Mouse (Mus musculus) lung, adult 18-20 months (tissue): ENCODE measurements around the gene Prdm8.
A peak's percentile ranks its signal among the peaks of the same experiment; 100 is the strongest.

Experiments
- DNase-seq, 2 experiments: peaks; one replicate each; pipeline ENCODE4 v3.0.0; 2022; ENCODE audit warnings: mixed read lengths in 2 of 2

Gene Prdm8

DNA sequence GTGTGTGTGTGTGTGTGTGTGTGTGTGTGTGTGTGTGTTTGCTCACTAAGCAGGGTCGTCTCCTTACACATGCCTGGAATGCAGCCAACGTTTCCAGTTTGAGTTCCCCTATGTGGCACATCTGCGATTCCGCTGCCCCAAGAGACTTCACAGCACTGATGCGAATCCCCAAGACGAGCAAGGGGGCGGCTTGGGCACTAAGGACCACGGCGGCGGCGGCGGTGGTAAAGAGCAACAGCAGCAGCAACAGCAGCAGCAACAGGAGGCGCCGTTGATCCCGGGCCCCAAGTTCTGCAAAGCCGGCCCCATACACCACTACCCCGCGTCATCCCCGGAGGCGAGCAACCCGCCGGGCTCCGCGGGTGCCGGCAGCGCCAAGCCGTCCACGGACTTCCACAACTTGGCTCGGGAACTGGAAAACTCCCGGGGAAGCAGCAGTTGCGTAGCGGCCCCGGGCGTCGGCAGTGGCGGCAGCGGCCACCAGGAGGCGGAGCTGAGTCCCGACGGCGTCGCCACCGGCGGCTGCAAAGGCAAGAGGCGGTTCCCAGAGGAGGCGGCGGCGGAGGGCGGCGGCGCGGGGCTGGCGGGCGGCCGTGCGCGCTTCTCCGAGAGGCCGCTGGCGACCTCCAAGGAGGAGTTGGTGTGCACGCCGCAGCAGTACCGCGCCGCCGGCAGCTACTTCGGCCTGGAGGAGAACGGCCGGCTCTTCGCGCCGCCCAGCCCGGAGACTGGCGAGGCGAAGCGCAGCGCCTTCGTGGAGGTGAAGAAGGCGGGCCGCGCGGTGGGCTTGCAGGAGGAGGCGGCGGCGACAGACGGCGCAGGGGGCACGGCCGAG lies 18.2 kb downstream of the Prdm8 start:
- peak; percentile 80 to 84 for DNase-seq

DNA sequence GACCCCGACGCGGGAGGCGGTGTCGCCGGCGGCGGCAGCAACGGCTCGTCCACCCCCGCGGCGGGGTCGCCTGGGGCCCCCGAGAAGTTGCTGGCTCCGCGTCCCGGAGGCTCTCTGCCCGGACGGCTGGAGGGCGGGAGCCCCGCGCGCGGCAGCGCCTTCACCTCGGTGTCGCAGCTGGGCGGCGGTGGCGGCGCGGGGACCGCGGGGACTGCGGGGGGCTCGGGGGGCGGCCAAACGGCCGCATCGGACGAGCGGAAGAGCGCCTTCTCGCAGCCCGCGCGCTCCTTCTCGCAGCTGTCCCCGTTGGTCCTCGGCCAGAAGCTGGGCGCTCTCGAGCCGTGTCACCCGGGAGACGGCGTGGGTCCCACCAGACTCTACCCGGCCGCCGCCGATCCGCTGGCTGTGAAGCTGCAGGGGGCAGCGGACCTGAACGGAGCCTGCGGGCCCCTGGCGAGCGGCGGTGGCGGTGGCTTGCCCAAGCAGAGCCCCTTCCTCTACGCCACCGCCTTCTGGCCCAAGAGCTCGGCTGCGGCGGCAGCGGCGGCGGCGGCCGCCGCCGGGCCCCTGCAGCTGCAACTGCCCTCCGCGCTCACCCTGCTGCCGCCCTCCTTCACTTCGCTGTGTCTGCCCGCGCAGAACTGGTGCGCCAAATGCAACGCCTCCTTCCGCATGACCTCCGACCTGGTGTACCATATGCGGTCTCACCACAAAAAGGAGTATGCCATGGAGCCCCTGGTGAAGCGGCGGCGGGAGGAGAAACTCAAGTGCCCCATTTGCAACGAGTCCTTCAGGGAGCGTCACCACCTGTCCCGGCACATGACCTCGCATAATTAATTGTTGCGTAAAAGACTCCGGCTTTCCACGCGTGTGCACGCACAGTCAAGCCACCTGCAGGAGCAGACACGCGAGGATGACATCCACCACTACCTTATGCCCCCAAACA lies 19.1 kb downstream of the Prdm8 start:
- no peak for DNase-seq

DNA sequence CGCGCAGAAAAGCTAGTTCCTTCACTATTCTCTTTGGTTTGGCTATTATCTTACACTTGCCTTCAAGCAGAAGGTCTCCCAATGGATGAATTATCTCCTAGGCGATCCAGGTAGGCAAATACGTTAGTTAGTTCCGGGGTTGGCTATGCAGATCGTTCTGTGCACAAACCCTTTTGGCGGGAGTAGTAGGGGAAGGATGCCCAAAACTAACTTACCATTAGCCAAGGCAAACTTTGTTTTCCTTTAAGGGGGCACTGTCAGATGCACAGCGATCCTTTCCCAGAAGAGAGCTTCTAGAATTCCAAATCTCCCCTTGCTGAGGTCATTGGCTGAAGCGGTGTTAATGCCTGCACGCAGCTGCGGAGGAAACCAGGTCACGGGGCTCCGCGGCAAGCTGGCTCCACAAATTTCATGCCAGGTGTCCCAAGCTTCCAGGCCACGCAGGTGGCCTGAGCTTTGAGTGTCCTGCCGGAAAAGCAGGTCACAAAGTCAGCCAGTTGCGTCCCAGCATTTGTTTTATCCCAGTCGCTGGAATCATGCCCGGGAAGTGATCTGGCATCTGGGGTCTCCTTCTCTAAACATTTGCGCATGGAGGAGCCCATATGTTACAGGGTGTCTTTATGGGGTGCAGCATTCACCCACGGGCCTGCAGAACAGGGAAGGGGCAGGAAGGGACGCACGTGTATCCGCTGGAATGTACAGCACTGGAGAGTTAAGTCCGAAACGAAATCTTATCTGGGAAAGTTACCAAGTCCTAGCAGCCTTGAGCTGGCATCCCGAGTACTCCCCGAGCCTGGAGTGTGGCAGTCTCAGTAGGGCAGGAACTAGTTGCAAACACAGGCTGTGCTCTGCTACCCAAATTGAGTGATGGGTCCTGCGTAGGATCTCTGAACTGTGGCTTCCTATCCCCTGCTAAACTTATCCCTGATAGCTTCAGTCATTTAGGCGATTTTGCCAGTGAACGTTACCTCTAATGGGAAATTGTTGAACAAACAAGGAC lies 22.5 kb downstream of the Prdm8 start:
- no peak for DNase-seq

DNA sequence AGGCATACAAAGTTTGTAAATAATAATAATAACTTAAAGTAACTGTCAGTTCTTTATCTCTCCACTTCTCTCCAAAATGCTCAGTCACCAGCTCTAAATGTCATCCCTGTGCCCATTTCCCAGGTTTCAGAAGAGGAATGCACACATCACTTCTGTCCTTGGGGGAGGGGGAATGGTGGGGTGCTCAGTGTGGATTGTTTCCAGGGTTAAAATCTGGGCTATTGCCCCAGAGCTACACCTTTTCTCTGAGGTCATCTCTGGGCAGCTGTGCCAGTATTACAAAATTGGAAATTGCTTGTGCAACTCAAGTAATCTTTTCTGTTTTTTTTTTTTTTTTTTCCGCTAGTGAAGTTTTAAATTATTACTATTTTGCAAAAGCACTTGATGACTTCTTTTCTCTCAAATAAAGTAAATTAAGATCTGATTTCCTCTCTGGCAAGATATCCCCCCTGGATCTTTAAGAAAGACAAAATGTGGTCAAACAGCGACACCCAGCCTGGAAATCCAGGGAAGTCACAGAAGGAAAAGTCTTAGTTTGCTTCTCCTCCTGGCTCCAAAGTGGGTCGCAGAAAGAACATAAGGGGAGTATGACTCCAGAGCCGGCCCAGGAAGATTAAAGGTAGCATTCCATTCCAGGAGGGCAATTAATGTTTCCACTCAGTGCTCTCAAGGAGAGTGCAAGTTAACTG lies 25.4 kb downstream of the Prdm8 start:
- DNase-seq: no peak

DNA sequence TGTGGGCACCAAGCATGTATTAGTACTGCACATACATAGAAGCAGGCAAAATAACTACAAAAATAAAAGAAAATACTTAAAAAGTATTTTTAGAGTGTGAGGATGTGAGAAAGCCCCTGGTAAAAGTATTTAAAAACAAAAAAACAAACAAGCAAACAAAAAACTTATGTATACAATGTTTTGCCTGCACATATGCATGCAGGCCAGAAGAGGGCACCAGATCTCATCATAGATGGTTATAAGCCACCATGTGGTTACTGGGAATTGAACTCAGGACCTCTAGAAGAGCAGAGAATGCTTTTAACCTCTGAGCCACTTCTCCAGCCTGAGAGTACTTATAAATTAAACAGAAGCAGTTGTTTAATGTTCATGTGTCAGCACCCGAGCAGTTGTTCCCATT lies 28.0 kb downstream of the Prdm8 start:
- no peak for DNase-seq

DNA sequence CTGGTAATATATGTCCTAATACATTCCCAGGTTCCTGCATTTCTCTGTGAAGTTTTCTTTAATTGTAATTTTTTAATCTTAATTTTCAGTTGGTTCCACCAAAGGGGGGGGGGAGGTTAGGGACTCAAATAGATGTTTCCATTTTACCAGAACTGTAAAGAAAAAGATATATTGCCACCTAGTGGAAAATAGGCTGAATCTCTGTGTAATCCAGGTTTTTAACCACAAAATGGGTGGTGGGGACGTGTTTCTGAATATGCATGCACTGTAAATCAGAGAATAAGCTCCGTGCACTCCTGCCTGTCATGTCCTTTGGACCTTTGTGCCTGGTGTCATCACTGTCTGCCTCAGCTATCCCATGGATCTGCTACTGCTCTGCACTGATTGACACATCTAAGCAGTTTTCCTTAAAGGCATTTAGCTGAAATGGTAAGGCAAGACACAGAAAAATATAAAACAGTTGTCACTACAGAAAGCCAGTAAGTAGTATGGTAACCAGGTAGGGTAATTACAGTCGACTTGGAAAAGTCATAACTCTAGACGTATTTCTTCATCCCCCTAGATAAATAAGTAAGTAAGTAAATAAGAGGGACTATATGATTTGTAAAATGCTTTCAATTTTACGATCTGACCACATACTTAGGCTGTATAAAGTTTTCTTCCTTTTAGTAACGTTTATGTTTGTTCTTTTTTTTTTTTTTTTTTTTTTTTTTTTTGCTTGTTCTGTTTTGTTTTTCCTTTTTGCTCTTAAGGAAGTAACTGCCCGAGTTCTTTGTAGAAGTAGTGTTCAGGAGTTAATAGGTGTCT lies 31.6 kb downstream of the Prdm8 start:
- DNase-seq: no peak

DNA sequence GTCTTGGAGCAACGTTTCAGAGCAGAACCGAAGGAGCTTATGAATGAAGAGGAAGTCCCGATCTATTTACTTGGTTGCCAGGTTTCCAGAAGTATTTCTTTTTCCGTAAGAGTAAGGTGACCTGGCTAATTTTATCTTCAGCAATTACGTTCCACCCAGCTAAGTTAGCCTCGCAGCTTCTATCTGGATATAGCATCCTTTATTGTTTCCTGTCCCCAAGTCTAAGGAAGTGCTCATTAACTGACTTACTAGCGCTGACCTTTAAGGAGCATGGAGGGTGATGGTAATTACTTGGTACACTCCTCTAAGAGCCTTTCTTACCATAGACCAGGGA lies 32.2 kb downstream of the Prdm8 start:
- no peak for DNase-seq

DNA sequence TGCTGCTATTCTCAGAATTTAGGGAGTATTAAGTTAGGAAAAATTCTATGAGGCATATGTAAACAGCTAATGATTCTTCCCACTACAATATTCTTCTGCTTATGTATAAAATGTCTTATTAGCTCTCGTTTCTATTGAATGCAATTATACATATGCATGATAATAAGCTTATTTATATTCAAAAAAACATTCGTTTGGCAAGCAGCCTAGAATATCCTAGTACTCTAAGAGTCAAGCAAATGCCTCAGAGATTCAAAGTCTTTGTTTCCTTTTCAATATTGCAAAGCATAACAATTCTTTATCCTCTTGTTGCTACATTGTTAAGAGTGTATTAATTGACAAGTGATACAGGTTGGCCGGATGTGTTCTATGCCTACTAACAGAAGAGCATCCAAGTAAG lies 34.6 kb downstream of the Prdm8 start:
- no peak for DNase-seq

DNA sequence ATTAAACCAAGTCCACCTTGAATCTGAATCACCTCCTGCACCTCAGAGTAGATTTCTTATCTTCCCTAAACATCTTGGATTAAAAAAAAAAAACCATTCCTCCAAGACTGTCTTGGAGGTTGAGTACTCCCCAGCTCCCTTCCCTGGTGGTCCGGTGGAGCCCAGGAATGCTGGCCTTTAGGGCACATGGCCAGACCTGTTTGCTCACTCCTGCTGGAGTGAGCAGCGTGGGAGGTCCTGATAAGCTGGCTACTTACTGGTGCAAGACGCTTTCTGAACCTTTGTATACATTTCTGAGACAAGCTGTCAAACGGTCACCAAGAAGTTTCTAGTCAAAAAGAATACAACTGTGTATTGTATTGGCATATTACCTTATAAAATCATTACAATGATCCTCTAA lies 36.0 kb downstream of the Prdm8 start:
- no peak for DNase-seq

DNA sequence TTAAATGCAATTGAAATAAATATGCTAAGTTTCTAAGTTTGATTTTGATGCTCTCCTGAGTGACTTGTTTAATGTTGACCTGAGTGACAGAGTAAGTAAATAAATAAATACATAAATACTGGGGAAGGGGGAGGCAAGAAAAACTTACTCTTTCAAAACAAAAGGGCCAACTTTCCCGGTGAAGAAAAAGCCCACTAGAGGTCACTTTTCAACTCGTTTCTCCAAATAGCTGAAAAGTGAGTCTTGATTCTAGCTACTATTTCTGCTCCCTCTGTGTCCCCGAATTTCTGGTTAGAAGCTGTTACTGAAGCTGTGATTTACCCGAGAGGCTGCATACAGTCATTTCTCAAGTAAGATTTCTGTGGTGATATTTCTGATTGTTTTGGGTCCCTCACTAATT lies 45.5 kb downstream of the Prdm8 start:
- no peak for DNase-seq

DNA sequence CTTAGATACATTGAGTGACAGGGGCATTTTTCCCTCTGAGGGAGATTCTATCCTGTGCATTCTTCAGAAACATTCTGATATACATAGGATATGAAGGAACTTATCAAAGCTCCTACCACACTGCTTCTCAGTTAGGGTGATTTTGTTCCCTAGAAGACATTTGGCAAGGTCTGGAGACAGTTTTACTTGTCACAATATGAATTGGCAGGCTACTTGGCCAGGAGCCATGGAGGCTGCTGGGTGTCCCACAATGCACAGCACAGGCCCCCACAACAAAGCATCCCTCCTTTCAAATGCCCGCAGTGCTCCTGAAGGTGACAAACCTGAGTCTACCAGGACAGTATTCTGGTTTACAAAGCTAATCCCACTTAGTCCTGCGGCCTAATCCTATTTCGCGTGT lies 55.0 kb downstream of the Prdm8 start:
- DNase-seq: no peak

DNA sequence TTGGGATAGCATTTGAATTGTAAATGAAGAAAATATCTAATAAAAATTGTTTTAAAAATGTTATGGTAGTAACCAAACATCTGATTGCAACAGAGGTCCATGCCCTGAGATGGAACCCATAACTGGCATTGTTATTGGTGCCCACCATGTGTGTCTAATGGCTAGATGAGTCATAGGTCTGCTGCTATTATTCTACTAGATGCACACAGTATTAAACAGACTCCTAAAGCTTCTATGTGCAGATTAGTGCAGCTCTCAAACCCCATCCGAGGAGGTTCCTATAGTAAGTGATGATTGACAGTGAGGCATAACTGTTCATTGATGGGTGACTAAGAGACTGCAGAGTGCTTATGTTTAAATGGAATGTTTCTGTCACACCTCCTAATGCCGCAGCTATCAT lies 59.7 kb downstream of the Prdm8 start:
- no peak for DNase-seq

DNA sequence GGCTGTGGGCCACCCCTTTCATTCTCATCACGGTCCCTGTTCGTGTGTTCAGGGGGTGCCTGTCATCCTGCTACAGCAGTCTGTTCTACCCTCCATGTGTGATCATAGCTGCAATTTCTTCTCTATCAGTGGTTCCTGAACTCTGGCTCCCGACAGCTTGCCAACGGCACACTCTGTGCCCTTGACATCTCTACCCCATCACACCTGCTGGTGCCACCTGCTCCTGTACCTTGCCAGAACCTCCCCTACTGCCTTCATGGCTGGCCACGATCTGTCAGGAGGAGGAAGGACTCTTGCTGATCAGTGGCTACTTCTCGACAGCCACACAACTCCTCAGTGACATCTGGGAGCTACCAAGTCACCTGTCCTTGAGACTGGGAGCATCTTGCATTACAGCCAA lies 62.5 kb downstream of the Prdm8 start:
- no peak for DNase-seq

DNA sequence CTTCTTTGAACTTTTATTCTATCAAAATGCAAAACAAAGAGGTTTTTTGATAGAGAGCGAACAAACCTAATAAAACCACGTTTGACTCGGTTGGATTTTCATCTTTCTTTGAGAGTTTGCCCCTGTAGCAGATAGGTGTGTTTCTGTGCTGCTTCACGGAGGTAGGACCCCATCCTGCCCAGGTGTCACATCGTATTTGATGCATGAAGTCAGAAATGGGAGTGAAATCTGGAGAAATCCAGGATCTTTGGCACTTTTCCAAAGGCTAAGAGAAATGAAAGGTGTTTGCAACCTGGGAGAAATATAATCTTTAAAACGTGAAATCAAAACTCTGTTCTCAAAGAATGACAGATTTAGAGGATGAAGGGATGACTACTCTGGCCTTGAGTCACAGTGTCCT lies 71.5 kb downstream of the Prdm8 start:
- DNase-seq: no peak
